Mouse (Mus musculus) stomach, postnatal 0 days (tissue): ENCODE measurements around the gene Haao.

Experiments
- CTCF ChIP-seq: IDR thresholded peaks from 2 replicates; pipeline ENCODE4 v1.5.1; 2016; ENCODE audit warnings: antibody characterized with exemption, low read depth, mild to moderate bottlenecking, moderate library complexity
- EP300 ChIP-seq: optimal IDR thresholded peaks from 2 replicates; pipeline ENCODE3; 2016; ENCODE audit warnings: antibody characterized with exemption

- TF ChIP-seq CTCF (no peak), EP300 (no peak)
Observed at GRCm38 (mm10) chr17:83810285-83810684, 37.5 kb downstream of the Haao start.
